Mouse (Mus musculus): ENCODE measurements around the gene Map2k7. TPM values are rescaled to one million over a fixed set of nuclear protein-coding genes. Genes with fewer than 3 reads are reported as not detected.
A peak's percentile ranks its signal among the peaks of the same experiment; 100 is the strongest.
"Not testable (repeated sequence)": the region's sequence is repeated elsewhere in the genome, so short reads cannot be mapped to it uniquely, and the experiment has no call there.

Map2k7 gene
- total RNA-seq, 1 experiment from 2014 or later, result 60.0 TPM

GRCm38 (mm10) chr8:4254001-4254400 is 15.5 kb downstream of the Map2k7 start:
- no peak for ATAC-seq (replicated peaks; ENCODE audit: insufficient number of reproducible peaks, low FRiP score, low TSS enrichment, poor library complexity, severe bottlenecking)

DNA sequence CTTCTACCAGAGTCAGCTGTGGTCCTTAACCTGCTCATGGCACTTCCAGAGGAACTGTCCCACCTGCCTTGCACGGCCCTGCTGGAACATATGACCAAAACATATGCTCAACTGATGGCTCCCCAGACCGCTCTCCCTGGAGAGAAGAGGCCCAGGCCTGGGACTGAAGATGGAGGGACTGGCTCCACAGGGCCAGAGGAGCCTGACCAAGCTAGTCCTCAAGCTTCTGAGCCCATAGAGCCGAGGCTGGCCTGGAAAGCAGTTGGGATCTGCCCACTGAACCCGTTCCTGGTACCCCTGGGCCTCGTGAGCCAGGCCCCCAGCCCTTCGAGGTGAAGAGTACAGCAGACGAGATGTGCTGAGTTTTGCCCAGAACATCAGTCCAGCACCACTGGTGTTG is 16.9 kb downstream of the Map2k7 start:
- not testable (repeated sequence) for ATAC-seq (replicated peaks; ENCODE audit: insufficient number of reproducible peaks, low FRiP score, low TSS enrichment, poor library complexity, severe bottlenecking)

DNA sequence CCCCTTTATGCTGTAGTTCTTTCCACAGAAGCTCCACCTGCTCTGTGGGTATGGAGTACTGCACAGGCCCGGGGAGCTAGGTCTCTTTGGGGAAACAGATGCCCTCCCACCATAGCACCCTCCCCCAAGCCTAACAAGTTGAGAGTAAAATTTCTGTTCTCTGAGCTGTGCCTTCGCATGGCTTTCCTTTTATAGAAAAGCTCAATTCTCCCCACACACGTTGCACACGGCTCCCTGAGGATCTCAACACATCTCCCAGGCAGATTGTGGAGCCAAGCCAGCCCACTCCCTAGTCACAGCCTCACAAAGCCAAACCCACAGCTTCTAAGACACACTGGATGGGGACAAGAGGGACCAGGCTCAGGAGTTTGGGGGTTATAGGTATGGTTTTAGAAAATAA is 18.4 kb downstream of the Map2k7 start:
- ATAC-seq (replicated peaks; ENCODE audit: insufficient number of reproducible peaks, low FRiP score, low TSS enrichment, poor library complexity, severe bottlenecking), result no peak

DNA sequence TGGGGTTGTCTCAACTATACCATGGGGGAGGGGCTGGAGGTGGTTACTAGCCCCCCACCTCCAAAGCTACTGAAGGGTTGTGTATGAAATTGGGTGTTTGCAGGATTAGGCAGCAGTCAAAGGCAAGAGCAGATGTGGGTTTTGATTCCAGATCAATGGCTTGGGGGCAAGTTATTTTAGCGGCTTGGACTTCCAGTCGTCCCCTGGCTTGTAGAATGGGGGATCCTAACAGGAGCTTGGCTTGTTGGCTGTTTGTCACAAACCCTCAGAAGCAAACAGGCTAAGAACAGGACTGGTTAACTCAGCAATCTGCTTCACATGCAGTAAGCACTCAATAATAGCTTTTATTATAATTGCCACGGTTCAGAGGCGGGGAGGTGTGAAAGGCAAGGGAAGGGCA is 18.8 kb downstream of the Map2k7 start:
- ATAC-seq (replicated peaks; ENCODE audit: insufficient number of reproducible peaks, low FRiP score, low TSS enrichment, poor library complexity, severe bottlenecking), result no peak

DNA sequence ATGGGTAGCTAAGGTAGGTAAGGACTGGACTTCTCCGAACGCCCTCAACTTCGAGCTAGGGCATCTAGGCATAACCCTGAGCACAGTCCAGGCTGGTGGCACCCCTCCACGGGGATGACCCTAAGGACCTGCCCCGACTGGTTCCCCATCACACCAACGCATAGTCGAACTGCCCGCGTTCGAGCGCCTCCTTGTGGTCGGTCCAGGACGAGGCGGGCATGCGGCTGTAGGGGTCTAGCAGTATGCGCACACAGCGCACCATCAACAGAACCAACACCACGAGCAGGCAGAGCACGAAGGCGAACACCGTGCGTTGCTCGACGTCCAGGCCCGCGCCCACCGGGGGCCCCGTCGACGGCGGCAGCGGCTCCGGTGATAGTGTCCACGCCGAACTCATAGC is 19.7 kb downstream of the Map2k7 start:
- peak; percentile 57; the same call in 1 of the 2 replicates for ATAC-seq (replicated peaks; ENCODE audit: insufficient number of reproducible peaks, low FRiP score, low TSS enrichment, poor library complexity, severe bottlenecking)

- ATAC-seq (replicated peaks; ENCODE audit: insufficient number of reproducible peaks, low FRiP score, low TSS enrichment, poor library complexity, severe bottlenecking), result no peak
Observed at GRCm38 (mm10) chr8:4258678-4259077, 20.1 kb downstream of the Map2k7 start.

GRCm38 (mm10) chr8:4259125-4259804 is 20.7 kb downstream of the Map2k7 start, which contains the start of gene Ctxn1:
Gene Ctxn1 (minus strand): TSS chr8:4259274.
- ATAC-seq (replicated peaks; ENCODE audit: insufficient number of reproducible peaks, low FRiP score, low TSS enrichment, poor library complexity, severe bottlenecking), result peak; percentile 79

GRCm38 (mm10) chr8:4259805-4260170 is 21.2 kb downstream of the Map2k7 start:
- ATAC-seq (replicated peaks; ENCODE audit: insufficient number of reproducible peaks, low FRiP score, low TSS enrichment, poor library complexity, severe bottlenecking), result no peak

DNA sequence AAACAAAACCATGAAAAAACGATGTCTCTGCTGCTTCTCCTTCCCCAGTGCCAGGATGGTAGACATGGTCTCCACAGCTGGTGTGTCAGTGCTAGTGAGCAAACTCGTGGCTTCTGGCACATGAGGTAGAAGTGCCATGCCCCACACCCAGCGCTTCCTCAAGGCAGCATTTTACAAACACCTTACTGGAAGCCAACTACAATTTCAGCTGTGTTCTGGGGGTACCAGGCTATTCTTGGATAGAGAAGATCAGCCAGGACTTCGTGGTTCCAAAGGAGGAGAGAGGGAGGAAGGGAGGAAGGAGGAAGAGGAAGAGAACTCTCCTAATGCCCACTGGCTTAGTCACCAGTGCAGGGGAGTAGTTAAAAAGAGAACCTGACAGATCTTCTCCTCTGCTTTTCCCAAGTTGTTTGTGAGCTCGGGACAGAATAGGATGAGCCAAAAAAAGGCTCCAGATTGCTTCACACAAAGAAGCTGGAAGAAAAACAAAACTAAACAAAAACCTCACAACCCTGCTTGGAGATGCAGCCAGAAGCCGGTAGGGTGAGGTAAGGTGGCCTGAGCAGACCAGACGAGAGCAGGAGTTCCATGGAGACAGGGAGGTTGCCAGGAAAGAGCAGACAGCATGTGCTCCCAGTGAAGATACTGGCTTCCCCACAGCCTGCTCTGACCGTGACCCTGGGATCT is 24.7 kb downstream of the Map2k7 start:
- ATAC-seq (replicated peaks; ENCODE audit: insufficient number of reproducible peaks, low FRiP score, low TSS enrichment, poor library complexity, severe bottlenecking), result no peak

GRCm38 (mm10) chr8:4265160-4265914 is 26.8 kb downstream of the Map2k7 start:
- ATAC-seq (replicated peaks; ENCODE audit: insufficient number of reproducible peaks, low FRiP score, low TSS enrichment, poor library complexity, severe bottlenecking), result no peak

DNA sequence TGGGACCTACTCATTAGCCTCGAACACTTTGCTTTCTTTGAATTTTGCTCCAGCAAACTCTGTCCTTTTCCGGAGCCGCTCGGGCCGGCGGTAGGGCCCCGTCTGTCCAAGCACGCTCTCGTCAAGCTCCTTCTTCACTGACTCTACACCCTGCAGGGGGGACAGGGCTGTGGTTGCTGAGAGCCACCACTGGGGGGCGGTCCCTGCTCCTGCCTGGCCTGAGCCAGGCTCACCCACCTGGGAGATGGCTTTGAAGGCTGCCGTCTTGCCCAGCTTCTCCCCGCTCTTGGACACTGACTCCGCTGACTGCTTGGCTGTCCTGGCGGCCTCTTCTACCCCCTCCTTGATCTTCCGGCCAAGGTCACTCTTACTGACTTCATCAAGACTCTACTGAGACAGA is 29.1 kb downstream of the Map2k7 start:
- no peak for ATAC-seq (replicated peaks; ENCODE audit: insufficient number of reproducible peaks, low FRiP score, low TSS enrichment, poor library complexity, severe bottlenecking)

DNA sequence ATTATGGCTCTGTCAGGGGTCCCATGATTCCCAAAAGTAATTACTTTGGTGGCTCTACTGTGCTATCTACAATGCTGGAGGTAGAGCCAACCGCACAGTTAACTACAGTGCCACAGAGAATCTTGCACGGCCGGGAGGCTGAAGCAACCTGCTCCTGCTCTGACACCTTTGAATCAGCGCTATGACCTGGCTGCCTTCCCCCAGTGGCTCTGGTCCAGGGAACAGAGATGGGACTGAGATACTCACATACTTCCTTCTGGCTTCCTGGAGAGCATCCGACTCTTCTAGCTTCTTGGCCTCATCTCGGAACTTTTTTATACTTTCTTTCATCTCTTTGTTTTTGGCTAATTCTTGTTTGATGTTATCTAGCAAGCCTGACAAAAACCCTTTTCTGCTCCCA is 31.1 kb downstream of the Map2k7 start:
- ATAC-seq (replicated peaks; ENCODE audit: insufficient number of reproducible peaks, low FRiP score, low TSS enrichment, poor library complexity, severe bottlenecking), result no peak

GRCm38 (mm10) chr8:4275275-4276110 is 37.0 kb downstream of the Map2k7 start, which contains the start of gene Timm44:
Gene Timm44 (minus strand): TSS chr8:4275913.
- ATAC-seq (replicated peaks; ENCODE audit: insufficient number of reproducible peaks, low FRiP score, low TSS enrichment, poor library complexity, severe bottlenecking), result peak; percentile 98

DNA sequence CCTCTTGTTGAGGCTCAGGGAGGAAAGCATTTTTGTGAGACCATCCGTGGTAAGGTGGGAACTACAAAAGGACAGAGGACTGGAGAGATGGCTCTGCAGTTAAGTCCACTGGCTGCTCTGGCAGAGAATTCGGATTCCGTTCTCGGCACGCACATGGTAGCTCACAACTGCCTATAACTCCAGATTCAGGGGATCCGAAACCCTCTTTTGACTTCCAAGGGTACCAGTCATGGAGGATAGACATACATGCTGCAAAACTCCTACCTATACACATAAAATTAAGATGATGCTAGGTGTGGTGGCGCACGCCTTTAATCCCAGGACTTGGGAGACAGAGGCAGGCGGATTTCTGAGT is 37.5 kb downstream of the Map2k7 start:
- no peak for ATAC-seq (replicated peaks; ENCODE audit: insufficient number of reproducible peaks, low FRiP score, low TSS enrichment, poor library complexity, severe bottlenecking)

DNA sequence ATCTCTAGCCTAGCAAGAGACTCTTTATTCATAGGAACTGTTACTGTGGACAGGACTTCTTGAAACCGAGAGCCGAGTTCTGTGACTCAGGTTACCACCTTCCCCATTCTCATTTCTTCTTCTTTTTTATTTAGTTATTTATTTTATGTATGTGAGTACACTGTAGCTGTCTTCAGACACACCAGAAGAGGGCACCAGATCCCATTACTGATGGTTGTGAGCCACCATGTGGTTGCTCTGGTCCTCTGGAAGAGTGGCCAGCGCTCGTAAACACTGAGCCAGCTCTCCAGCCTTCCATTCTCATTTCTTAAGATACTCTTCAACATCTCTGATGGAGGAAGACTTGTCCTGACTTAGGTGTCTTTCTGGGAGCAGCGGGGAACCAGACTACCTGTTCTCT is 54.2 kb downstream of the Map2k7 start:
- ATAC-seq (replicated peaks; ENCODE audit: insufficient number of reproducible peaks, low FRiP score, low TSS enrichment, poor library complexity, severe bottlenecking), result no peak

Data from monocyte, adult 5-6 weeks (primary cell).